Mouse (Mus musculus) embryonic stem cell, embryonic (primary cell): ENCODE data around the gene Rbbp4.

Experiments
- CTCF ChIA-PET, 4 experiments: fragments of 300-600 bp in 2 of 4; fragments of 350-600 bp in 2 of 4; sonication (Branson Sonifier 250); formaldehyde crosslinking; loops; one replicate each; lab custom pipeline; 2022; ENCODE audit warnings: inconsistent platforms in 2 of 4; lab: Charles Lee
- POLR2A ChIA-PET, 4 experiments: fragments of 300-600 bp in 2 of 4; fragments of 350-600 bp in 2 of 4; sonication (Branson Sonifier 250); formaldehyde crosslinking; loops; one replicate each; lab custom pipeline; 2022; ENCODE audit warnings: antibody characterized with exemption in 4 of 4, inconsistent platforms in 1 of 4; lab: Charles Lee

Gene Rbbp4

GRCm38 (mm10) chr4:129288067-129288466, 47.1 kb downstream of the Rbbp4 start:
- POLR2A ChIA-PET, result interaction anchor here in 3 of 4 experiments (0.6 to 27.3 kb wide), 11 partner anchors 12 to 173 kb away, joined by 3 to 320 read pairs (median 4); partner anchors contain the start of gene Bsdc1 (in 1 of the 3)
- CTCF ChIA-PET, result interaction anchor here in 3 of 4 experiments (0.6 to 3.9 kb wide), 6 partner anchors 8 to 290 kb away, joined by 3 to 22 read pairs (median 4); no protein-coding TSS in a partner anchor

GRCm38 (mm10) chr4:129287472-129287981, 47.6 kb downstream of the Rbbp4 start, which contains the start of gene Sync:
TSS of gene Sync (plus strand) at chr4:129287617.
- ChIA-PET POLR2A (interaction anchor here in 3 of 4 experiments (0.6 to 27.3 kb wide), 14 partner anchors 11 to 175 kb away, joined by 3 to 320 read pairs (median 4); partner anchors contain the start of gene Bsdc1 (in 1 of the 3)), CTCF (interaction anchor here in 2 of 4 experiments (0.6 to 3.9 kb wide), 4 partner anchors 10 to 290 kb away, joined by 3 to 22 read pairs (median 6); no protein-coding TSS in a partner anchor)

GRCm38 (mm10) chr4:129286683-129287471, 48.3 kb downstream of the Rbbp4 start:
- POLR2A ChIA-PET, result interaction anchor here in 3 of 4 experiments (0.5 to 27.3 kb wide), 26 partner anchors 8 to 354 kb away, joined by 3 to 320 read pairs (median 4); partner anchors contain the start of genes S100pbp (in 2 of the 3), Yars (in 2 of the 3), Bsdc1 (in 1 of the 3) and Rnf19b (in 1 of the 3)
- CTCF ChIA-PET, result interaction anchor here in 3 of 4 experiments (0.6 to 3.9 kb wide), 7 partner anchors 10 to 1247 kb away, joined by 3 to 22 read pairs (median 4); no protein-coding TSS in a partner anchor

GRCm38 (mm10) chr4:129286001-129286682, 49.0 kb downstream of the Rbbp4 start:
- ChIA-PET CTCF (interaction anchor here in 3 of 4 experiments (0.5 to 3.9 kb wide), 8 partner anchors 10 to 1247 kb away, joined by 3 to 22 read pairs (median 4); no protein-coding TSS in a partner anchor), POLR2A (interaction anchor here in 3 of 4 experiments (0.5 to 27.3 kb wide), 22 partner anchors 9 to 228 kb away, joined by 3 to 320 read pairs (median 4); partner anchors contain the start of genes S100pbp (in 2 of the 3), Yars (in 2 of the 3), Bsdc1 (in 1 of the 3) and Rnf19b (in 1 of the 3))

GRCm38 (mm10) chr4:129284685-129285084, 50.5 kb downstream of the Rbbp4 start:
- POLR2A ChIA-PET, result interaction anchor here in 3 of 4 experiments (0.6 to 27.3 kb wide), 8 partner anchors 9 to 103 kb away, joined by 3 to 320 read pairs (median 3); no protein-coding TSS in a partner anchor

GRCm38 (mm10) chr4:129283226-129283625, 51.9 kb downstream of the Rbbp4 start:
- ChIA-PET POLR2A (interaction anchor here in 2 of 4 experiments (0.9 to 27.3 kb wide), 5 partner anchors 10 to 225 kb away, joined by 3 to 320 read pairs (median 4); partner anchors contain the start of gene Rnf19b (in 1 of the 2)), CTCF (interaction anchor here in 1 of 4 experiments (1.0 kb wide), 1 partner anchor 172 kb away, joined by 3 read pairs; no protein-coding TSS in a partner anchor)

More at GRCm38 (mm10) chr4:129284685-129285084, 50.5 kb downstream of the Rbbp4 start:
- CTCF ChIA-PET, result interaction anchor here in 2 of 4 experiments (2.5 to 3.9 kb wide), 2 partner anchors 8 to 9 kb away, joined by 9 to 22 read pairs; no protein-coding TSS in a partner anchor

- CTCF ChIA-PET, result interaction anchor here in 1 of 4 experiments (1.0 kb wide), 1 partner anchor 172 kb away, joined by 3 read pairs; no protein-coding TSS in a partner anchor
Measured at GRCm38 (mm10) chr4:129282786-129283185, 52.4 kb downstream of the Rbbp4 start.

GRCm38 (mm10) chr4:129276453-129276865, 58.7 kb downstream of the Rbbp4 start:
- ChIA-PET CTCF (interaction anchor here (0.5 to 3.8 kb wide), 81 partner anchors 8 to 332 kb away, joined by 3 to 45 read pairs (median 4); partner anchors contain the start of genes C77080 (in 2 of the 4), Ak2 (in 1 of the 4), Bsdc1 (in 1 of the 4) and Fndc5 (in 1 of the 4)), POLR2A (interaction anchor here (0.6 to 53.2 kb wide), 57 partner anchors 9 to 364 kb away, joined by 3 to 2422 read pairs (median 4); partner anchors contain the start of genes C77080 (in 2 of the 4), S100pbp (in 2 of the 4), Yars (in 2 of the 4) and Bsdc1 (in 1 of the 4))

More at GRCm38 (mm10) chr4:129282786-129283185, 52.4 kb downstream of the Rbbp4 start:
- POLR2A ChIA-PET, result interaction anchor here in 2 of 4 experiments (0.6 to 27.3 kb wide), 7 partner anchors 10 to 434 kb away, joined by 3 to 320 read pairs (median 3); partner anchors contain the start of gene Rnf19b (in 1 of the 2)

- ChIA-PET POLR2A (interaction anchor here in 3 of 4 experiments (0.5 to 53.2 kb wide), 44 partner anchors 8 to 424 kb away, joined by 3 to 2422 read pairs (median 6); partner anchors contain the start of genes C77080 (in 2 of the 3), Rnf19b (in 2 of the 3), S100pbp (in 2 of the 3) and Yars (in 2 of the 3)), CTCF (interaction anchor here (0.7 to 1.9 kb wide), 11 partner anchors 20 to 181 kb away, joined by 3 to 11 read pairs (median 5); no protein-coding TSS in a partner anchor)
Measured at GRCm38 (mm10) chr4:129272756-129273046, 62.5 kb downstream of the Rbbp4 start.

GRCm38 (mm10) chr4:129271991-129272755, 63.0 kb downstream of the Rbbp4 start:
- ChIA-PET POLR2A (interaction anchor here in 3 of 4 experiments (0.5 to 53.2 kb wide), 50 partner anchors 9 to 424 kb away, joined by 3 to 2422 read pairs (median 6); partner anchors contain the start of genes C77080 (in 2 of the 3), Rnf19b (in 2 of the 3), S100pbp (in 2 of the 3) and Yars (in 2 of the 3)), CTCF (interaction anchor here (0.5 to 1.8 kb wide), 18 partner anchors 7 to 295 kb away, joined by 3 to 18 read pairs (median 4); no protein-coding TSS in a partner anchor)

GRCm38 (mm10) chr4:129268698-129269097, 66.5 kb downstream of the Rbbp4 start:
- ChIA-PET POLR2A (interaction anchor here (0.6 to 53.2 kb wide), 16 partner anchors 7 to 211 kb away, joined by 3 to 2422 read pairs (median 4); no protein-coding TSS in a partner anchor), CTCF (interaction anchor here in 3 of 4 experiments (0.5 to 1.2 kb wide), 3 partner anchors 8 to 116 kb away, joined by 3 read pairs; no protein-coding TSS in a partner anchor)

GRCm38 (mm10) chr4:129266821-129267220, 68.3 kb downstream of the Rbbp4 start:
- ChIA-PET CTCF (interaction anchor here in 3 of 4 experiments (0.6 to 2.3 kb wide), 8 partner anchors 9 to 154 kb away, joined by 3 to 15 read pairs (median 3); partner anchors contain the start of gene Hpca (in 1 of the 3)), POLR2A (interaction anchor here (0.5 to 53.2 kb wide), 25 partner anchors 9 to 209 kb away, joined by 3 to 2422 read pairs (median 7); partner anchors contain the start of genes Rnf19b (in 2 of the 4), Bsdc1 (in 1 of the 4), S100pbp (in 1 of the 4) and Yars (in 1 of the 4))

- CTCF ChIA-PET, result interaction anchor here (0.6 to 2.3 kb wide), 12 partner anchors 10 to 154 kb away, joined by 3 to 15 read pairs (median 3); partner anchors contain the start of gene Hpca (in 1 of the 4)
- POLR2A ChIA-PET, result interaction anchor here (0.5 to 53.2 kb wide), 32 partner anchors 8 to 247 kb away, joined by 3 to 2422 read pairs (median 4); partner anchors contain the start of genes Rnf19b (in 2 of the 4), S100pbp (in 2 of the 4), Yars (in 2 of the 4) and Bsdc1 (in 1 of the 4)
Measured at GRCm38 (mm10) chr4:129266191-129266590, 69.0 kb downstream of the Rbbp4 start.

- CTCF ChIA-PET, result interaction anchor here in 3 of 4 experiments (0.6 to 1.5 kb wide), 6 partner anchors 12 to 192 kb away, joined by 3 to 11 read pairs (median 4); no protein-coding TSS in a partner anchor
- POLR2A ChIA-PET, result interaction anchor here (0.5 to 53.2 kb wide), 29 partner anchors 9 to 1391 kb away, joined by 3 to 2422 read pairs (median 4); partner anchors contain the start of genes Bsdc1 (in 1 of the 4), Rnf19b (in 1 of the 4), S100pbp (in 1 of the 4) and Yars (in 1 of the 4)
Measured at GRCm38 (mm10) chr4:129263225-129264021, 71.7 kb downstream of the Rbbp4 start.
